Mouse (Mus musculus): Measurements from ENCODE around the gene Tnfrsf4.

Gene Tnfrsf4

GRCm38 (mm10) chr4:156026013-156026412 lies 12.4 kb downstream of the Tnfrsf4 start, which contains the start of gene Tnfrsf18:
TSS of gene Tnfrsf18 (plus strand) at chr4:156026164.
- no peak for DNase-seq (ENCODE audit: extremely low read depth, low read depth, low spot score)

- DNase-seq (ENCODE audit: extremely low read depth, low read depth, low spot score): no peak
Measured at GRCm38 (mm10) chr4:156028580-156028979, 14.9 kb downstream of the Tnfrsf4 start.

- DNase-seq (ENCODE audit: extremely low read depth, low read depth, low spot score): no peak
Measured at GRCm38 (mm10) chr4:156030651-156031118, 17.0 kb downstream of the Tnfrsf4 start.

- DNase-seq (ENCODE audit: extremely low read depth, low read depth, low spot score): no peak
Measured at GRCm38 (mm10) chr4:156031255-156031592, 17.6 kb downstream of the Tnfrsf4 start.

GRCm38 (mm10) chr4:156031593-156032391 lies 18.1 kb downstream of the Tnfrsf4 start:
- peak; percentile 95 for DNase-seq (ENCODE audit: extremely low read depth, low read depth, low spot score)

GRCm38 (mm10) chr4:156032856-156033255 lies 19.2 kb downstream of the Tnfrsf4 start:
- DNase-seq (ENCODE audit: extremely low read depth, low read depth, low spot score): no peak

GRCm38 (mm10) chr4:156033476-156034119 lies 20.0 kb downstream of the Tnfrsf4 start:
- DNase-seq (ENCODE audit: extremely low read depth, low read depth, low spot score): no peak

GRCm38 (mm10) chr4:156034301-156034700 lies 20.7 kb downstream of the Tnfrsf4 start:
- DNase-seq (ENCODE audit: extremely low read depth, low read depth, low spot score): no peak

- no peak for DNase-seq (ENCODE audit: extremely low read depth, low read depth, low spot score)
Measured at GRCm38 (mm10) chr4:156034901-156035300, 21.3 kb downstream of the Tnfrsf4 start.

GRCm38 (mm10) chr4:156044754-156045153 lies 31.1 kb downstream of the Tnfrsf4 start:
- no peak for DNase-seq (ENCODE audit: extremely low read depth, low read depth, low spot score)

GRCm38 (mm10) chr4:156049779-156050178 lies 36.1 kb downstream of the Tnfrsf4 start:
- no peak for DNase-seq (ENCODE audit: extremely low read depth, low read depth, low spot score)

GRCm38 (mm10) chr4:156050391-156050980 lies 36.8 kb downstream of the Tnfrsf4 start:
- no peak for DNase-seq (ENCODE audit: extremely low read depth, low read depth, low spot score)

GRCm38 (mm10) chr4:156053113-156053512 lies 39.5 kb downstream of the Tnfrsf4 start:
- no peak for DNase-seq (ENCODE audit: extremely low read depth, low read depth, low spot score)

- DNase-seq (ENCODE audit: extremely low read depth, low read depth, low spot score): no peak
Measured at GRCm38 (mm10) chr4:156054130-156054529, 40.5 kb downstream of the Tnfrsf4 start.

- DNase-seq (ENCODE audit: extremely low read depth, low read depth, low spot score): no peak
Measured at GRCm38 (mm10) chr4:156054606-156055005, 41.0 kb downstream of the Tnfrsf4 start.

- DNase-seq (ENCODE audit: extremely low read depth, low read depth, low spot score): no peak
Measured at GRCm38 (mm10) chr4:156055173-156055572, 41.5 kb downstream of the Tnfrsf4 start.

- DNase-seq (ENCODE audit: extremely low read depth, low read depth, low spot score): no peak
Measured at GRCm38 (mm10) chr4:156057702-156058101, 44.1 kb downstream of the Tnfrsf4 start.

- no peak for DNase-seq (ENCODE audit: extremely low read depth, low read depth, low spot score)
Measured at GRCm38 (mm10) chr4:156058826-156059225, 45.2 kb downstream of the Tnfrsf4 start.

- DNase-seq (ENCODE audit: extremely low read depth, low read depth, low spot score): no peak
Measured at GRCm38 (mm10) chr4:156059261-156059660, 45.6 kb downstream of the Tnfrsf4 start, which contains the start of gene Ttll10. TSS of gene Ttll10 (minus strand) at chr4:156059414.

- peak; percentile 80 for DNase-seq (ENCODE audit: extremely low read depth, low read depth, low spot score)
Measured at GRCm38 (mm10) chr4:156059713-156060112, 46.1 kb downstream of the Tnfrsf4 start.

- no peak for DNase-seq (ENCODE audit: extremely low read depth, low read depth, low spot score)
Measured at GRCm38 (mm10) chr4:156063861-156064509, 50.3 kb downstream of the Tnfrsf4 start.
